ENCODE assay signal across 16 mouse cellular contexts in genomic region chr17:49223651-49224050, GRCm38 (mm10).
DNase-seq lines count a peak whose midpoint lies in the region; ATAC-seq and TF ChIP-seq lines count a peak whose summit lies in the region.
"Had no signal": no experiment of that assay in that cellular context is flagged by ENCODE, and none has a peak within 500 bp of the region (broad histone marks: within the 10 kb centered on the region; RNA-seq: fewer than 3 reads in every experiment).

No protein-coding gene starts in this region.

- H3K9ac ChIP-seq in hindbrain, postnatal 0 days (replicated peaks; ENCODE audit: low read length): no peak overlapping the region
- H3K9ac ChIP-seq: embryonic facial prominence, embryonic 13.5 days; limb, embryonic 15.5 days; midbrain, embryonic 13.5 days had no signal

- no peak overlapping the region for H3K27ac ChIP-seq in hindbrain, postnatal 0 days
- H3K27ac ChIP-seq: embryonic facial prominence, embryonic 13.5 days; limb, embryonic 15.5 days; midbrain, embryonic 13.5 days had no signal

- WGBS in hindbrain, postnatal 0 days: 86% methylated on average over 2 of the region's 2 CpGs

- H3K36me3 ChIP-seq in hindbrain, postnatal 0 days (ENCODE audit: insufficient read depth, low read length): no peaks in the 10 kb centered on the region
- H3K36me3 ChIP-seq: embryonic facial prominence, embryonic 13.5 days; limb, embryonic 15.5 days; midbrain, embryonic 13.5 days had no signal

- H3K4me3 ChIP-seq in hindbrain, postnatal 0 days (ENCODE audit: low read length): no peak overlapping the region
- H3K4me3 ChIP-seq: embryonic facial prominence, embryonic 13.5 days; limb, embryonic 15.5 days; midbrain, embryonic 13.5 days had no signal

- H3K9me3 ChIP-seq in hindbrain, postnatal 0 days (ENCODE audit: low read length): no peaks in the 10 kb centered on the region
- H3K9me3 ChIP-seq: embryonic facial prominence, embryonic 13.5 days; limb, embryonic 15.5 days; midbrain, embryonic 13.5 days had no signal

- peak; percentile 24 for DNase-seq in kidney, adult 9 months
- DNase-seq in kidney, adult 8-10 months: no peak
- peak; percentile 41 to 68 for DNase-seq in heart, adult 9 months (ENCODE audit: low spot score in 2 of 2)
- peak; percentile 58 for DNase-seq in heart, postnatal 4 days
- DNase-seq in lung, postnatal 14 days: peak; percentile 33
- no peak for DNase-seq in cerebellum, postnatal 36 days
- no peak for DNase-seq in hindbrain, postnatal 0 days (ENCODE audit: low spot score)
- no peak for DNase-seq in ovary, adult 18-20 months (ENCODE audit: low spot score)
- DNase-seq: cerebellum, adult 18-20 months; gastrocnemius, postnatal 25 days; layer of hippocampus, adult 9-11 months; right cerebral cortex, adult 18-20 months had no signal

- no peak for ATAC-seq in hindbrain, postnatal 0 days
- ATAC-seq: intestine, embryonic 16.5 days had no signal

- TF ChIP-seq CTCF in hindbrain, postnatal 0 days (IDR thresholded peaks at IDR 0.05; ENCODE audit: low read depth): no peak

- no peak overlapping the region for H3K4me2 ChIP-seq in hindbrain, postnatal 0 days (ENCODE audit: low read depth, low read length)
- H3K4me2 ChIP-seq: embryonic facial prominence, embryonic 13.5 days; limb, embryonic 15.5 days; midbrain, embryonic 13.5 days had no signal

- no peaks in the 10 kb centered on the region for H3K27me3 ChIP-seq in hindbrain, postnatal 0 days (ENCODE audit: insufficient read depth, low read length)
- H3K27me3 ChIP-seq: embryonic facial prominence, embryonic 13.5 days; limb, embryonic 15.5 days; midbrain, embryonic 13.5 days had no signal

- H3K4me1 ChIP-seq in hindbrain, postnatal 0 days (ENCODE audit: insufficient read depth, low read length): no peaks in the 10 kb centered on the region
- H3K4me1 ChIP-seq: embryonic facial prominence, embryonic 13.5 days; midbrain, embryonic 13.5 days had no signal

Comparison
In these comparisons a context has a peak if more than half of its experiments do, and no peak if none do; other contexts are left out.
1. DNase-seq: peak in kidney, adult 9 months (single experiment), heart, adult 9 months (2 of 2), heart, postnatal 4 days (single experiment) and lung, postnatal 14 days (single experiment); none in kidney, adult 8-10 months (0 of 2), cerebellum, postnatal 36 days (0 of 2), hindbrain, postnatal 0 days (single experiment) and ovary, adult 18-20 months (single experiment).